Mouse (Mus musculus): ENCODE results near the gene Tspyl2. TPM values are rescaled to one million over a fixed set of nuclear protein-coding genes. Genes with fewer than 3 reads are reported as not detected.

Tspyl2 gene
- polyA plus RNA-seq (2015; fragmentation: Nextera tagmentation; extraction: Ambion mirVana) = 7.7 and 8.2 TPM in 2 replicates

DNA sequence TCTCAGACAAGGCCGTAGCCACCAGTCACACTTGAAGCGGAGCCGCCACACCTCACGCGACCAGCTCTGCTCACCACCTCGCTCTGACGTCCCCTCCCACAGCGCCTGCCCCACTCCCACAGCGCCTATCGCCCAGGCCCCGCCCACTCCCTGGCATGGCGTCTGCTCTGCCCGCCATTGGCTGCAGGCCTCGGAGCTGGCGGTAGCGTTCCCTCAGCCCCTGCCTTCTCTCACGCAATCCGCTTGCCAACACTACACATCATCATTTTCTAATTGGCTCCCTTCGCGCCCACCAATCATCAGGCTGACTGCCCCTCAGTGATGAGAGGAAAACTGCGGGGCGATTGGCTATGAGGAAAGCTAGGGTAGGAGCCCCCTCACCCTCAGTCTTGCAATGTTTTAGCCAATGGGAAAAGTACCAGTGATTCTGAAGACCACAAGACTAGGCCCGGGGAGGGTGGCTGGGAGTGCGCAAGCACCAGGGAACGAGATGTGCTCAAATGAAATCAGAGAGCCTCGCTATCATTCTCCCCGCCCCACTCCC is at the start of gene Tspyl2:
Gene Tspyl2, minus strand, starts transcription at position 68 of the 544 bp plus-strand sequence.

GRCm38 (mm10) chrX:152368397-152369273 is 26.4 kb upstream of the Tspyl2 start, which contains the start of gene Gpr173:
Gene Gpr173 (minus strand): TSS chrX:152368704.

DNA sequence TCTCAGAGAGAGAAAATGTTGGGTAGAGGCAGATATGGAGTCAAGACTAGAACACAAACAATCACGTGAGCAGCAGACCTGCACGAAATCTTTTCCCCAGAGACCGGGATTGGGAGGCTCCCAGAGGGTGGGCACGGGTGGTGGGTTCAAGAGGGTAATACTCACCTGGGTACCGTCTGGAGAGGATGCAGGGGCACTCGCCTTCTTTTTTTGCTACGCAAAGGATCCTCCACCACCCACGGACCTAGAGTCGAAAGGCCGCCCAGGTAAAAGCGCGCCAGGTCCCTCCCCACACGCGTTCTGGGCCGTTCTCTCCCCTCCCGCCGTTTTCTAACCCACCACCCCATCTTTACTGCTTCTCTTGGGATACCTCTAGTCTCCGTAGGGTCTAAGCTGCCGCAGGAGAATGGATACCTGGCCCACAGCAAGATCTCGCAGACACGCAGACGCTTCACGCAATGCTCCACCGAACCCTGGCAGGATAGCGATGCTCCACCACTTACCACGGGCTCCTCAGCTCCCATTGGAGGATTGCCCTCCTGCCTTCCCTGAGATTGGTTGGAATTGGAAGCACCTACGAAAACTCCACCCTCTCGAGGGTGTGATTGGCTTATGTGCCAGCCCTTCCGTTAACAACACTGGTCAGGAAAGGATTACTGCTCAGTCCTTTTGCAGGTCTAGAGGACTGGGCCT is 15.1 kb downstream of the Tspyl2 start, which contains the start of gene Kantr:
Gene Kantr, minus strand, starts transcription at position 500 of the 693 bp plus-strand sequence.

Other genes starting within 250 kb of the Tspyl2 start
- gene Iqsec2, start 198.2 kb downstream of the Tspyl2 start, polyA plus RNA-seq (2015; fragmentation: Nextera tagmentation; extraction: Ambion mirVana) = 1.5 and 1.9 TPM in 2 replicates
- gene Kdm5c, start 109.4 kb downstream of the Tspyl2 start, polyA plus RNA-seq (2015; fragmentation: Nextera tagmentation; extraction: Ambion mirVana) = 15.4 and 17.0 TPM in 2 replicates
- gene Kantr, start 14.9 kb downstream of the Tspyl2 start, polyA plus RNA-seq (2015; fragmentation: Nextera tagmentation; extraction: Ambion mirVana) = 7.4 and 8.0 TPM in 2 replicates
- gene Gpr173, start 26.3 kb upstream of the Tspyl2 start, polyA plus RNA-seq (2015; fragmentation: Nextera tagmentation; extraction: Ambion mirVana) = 0.22 and 0.46 TPM in 2 replicates
- not detected in 2 replicates for gene Cldn34a, start 220.9 kb upstream of the Tspyl2 start, polyA plus RNA-seq (2015; fragmentation: Nextera tagmentation; extraction: Ambion mirVana)